Mouse (Mus musculus) bone marrow, adult 2 months (tissue): ENCODE measurements around the gene Dvl2. TPM values are rescaled to one million over a fixed set of nuclear protein-coding genes. Genes with fewer than 3 reads are reported as not detected.
"Not testable (repeated sequence)": the region's sequence is repeated elsewhere in the genome, so short reads cannot be mapped to it uniquely, and the experiment has no call there.

Experiments used
- H3K27ac ChIP-seq: fragments of 200-500 bp; 2 replicates; pipeline ENCODE4 v1.5.1; 2012; ENCODE audit warnings: low read depth, mild to moderate bottlenecking, control low read depth, inconsistent platforms, low read length; ENCODE audit not compliant: control insufficient read depth, poor library complexity, insufficient read depth
- H3K4me1 ChIP-seq: fragments of 200-500 bp; 2 replicates; pipeline ENCODE4 v1.6.1; 2011; ENCODE audit warnings: low read length; ENCODE audit not compliant: control insufficient read depth, insufficient read depth
- H3K4me3 ChIP-seq: fragments of 200-500 bp; replicated peaks from 2 replicates; pipeline ENCODE3; 2011; ENCODE audit warnings: mild to moderate bottlenecking, low read depth, low read length, control low read depth; ENCODE audit not compliant: control insufficient read depth
- CTCF ChIP-seq: fragments of 200-500 bp; IDR thresholded peaks from 2 replicates; pipeline ENCODE4 v1.5.1; 2011; ENCODE audit warnings: low read length, control low read depth; ENCODE audit not compliant: control insufficient read depth, insufficient read depth
- POLR2A ChIP-seq: fragments of 200-500 bp; IDR thresholded peaks from 2 replicates; pipeline ENCODE4 v1.6.1; 2011; ENCODE audit warnings: low read depth, mild to moderate bottlenecking, control low read depth, low read length, borderline replicate concordance; ENCODE audit not compliant: control insufficient read depth
- whole genome bisulfite sequencing: fragments of 180-500 bp; shearing (Covaris S2); methylation state at CpG from one replicate; pipeline ENCODE4 v1.1.7; 2018; 5-methylcytosine and 5-hydroxymethylcytosine counted together
- polyA plus RNA-seq: library from polyadenylated mRNA; stranded (reverse); fragments of >200 nt; gene quantifications from 2 replicates; pipeline ENCODE4 v1.2.4, GENCODE M21; 2011; ENCODE audit warnings: low replicate concordance; ENCODE audit not compliant: missing spikeins, insufficient read depth, insufficient read length

Dvl2 gene
- polyA plus RNA-seq, 1 experiment: 12.8 TPM

- Histone ChIP-seq H3K4me1 (0 out of 2 replicates have a peak, but pooled peaks cover 1% of the 10 kb centered on the region), H3K4me3 (no peak overlapping the region), H3K27ac (no peak overlapping the region)
- TF ChIP-seq POLR2A (no peak), CTCF (no peak)
- 88% methylated on average over 6 of the region's 6 CpGs for WGBS
Measured at GRCm38 (mm10) chr11:70010033-70010432, 9.6 kb downstream of the Dvl2 start.

- 0 out of 2 replicates have a peak, but pooled peaks cover 1% of the 10 kb centered on the region for H3K4me1 ChIP-seq
Measured at GRCm38 (mm10) chr11:70010548-70010947, 10.2 kb downstream of the Dvl2 start.

GRCm38 (mm10) chr11:70010961-70011360, 10.6 kb downstream of the Dvl2 start:
- no peak overlapping the region for H3K27ac ChIP-seq
- 0 out of 2 replicates have a peak, but pooled peaks cover 1% of the 10 kb centered on the region for H3K4me1 ChIP-seq
- TF ChIP-seq POLR2A: no peak
- H3K4me3 ChIP-seq: no peak overlapping the region
- WGBS: 92% methylated on average over 10 of the region's 10 CpGs

More at GRCm38 (mm10) chr11:70010548-70010947, 10.2 kb downstream of the Dvl2 start:
- WGBS: 85% methylated on average over 12 of the region's 12 CpGs
- Histone ChIP-seq H3K27ac (no peak overlapping the region), H3K4me3 (no peak overlapping the region)
- TF ChIP-seq CTCF (no peak), POLR2A (no peak)

GRCm38 (mm10) chr11:70012931-70013330, 12.5 kb downstream of the Dvl2 start:
- TF ChIP-seq POLR2A (no peak), CTCF (no peak)
- WGBS: 87% methylated on average over 9 of the region's 9 CpGs
- no peak overlapping the region for H3K27ac ChIP-seq
- H3K4me3 ChIP-seq: no peak overlapping the region
- H3K4me1 ChIP-seq: peaks cover 1% of the 10 kb centered on the region; the same call in 1 of the 2 replicates

- Histone ChIP-seq H3K4me1 (peaks cover 1% of the 10 kb centered on the region; the same call in 1 of the 2 replicates), H3K27ac (no peak overlapping the region), H3K4me3 (no peak overlapping the region)
- WGBS: 90% methylated on average over 3 of the region's 3 CpGs
- TF ChIP-seq CTCF: no peak
- no peak for TF ChIP-seq POLR2A
Measured at GRCm38 (mm10) chr11:70013408-70013807, 13.0 kb downstream of the Dvl2 start.

GRCm38 (mm10) chr11:70014051-70014450, 13.7 kb downstream of the Dvl2 start:
- Histone ChIP-seq H3K4me1 (peaks cover 1% of the 10 kb centered on the region; the same call in 1 of the 2 replicates), H3K4me3 (no peak overlapping the region), H3K27ac (no peak overlapping the region)
- WGBS: 76% methylated on average over 5 of the region's 5 CpGs
- TF ChIP-seq POLR2A: no peak

- H3K4me1 ChIP-seq: peaks cover 1% of the 10 kb centered on the region; the same call in 1 of the 2 replicates
- under 1% methylated on average over 35 of the region's 35 CpGs for WGBS
- peak; percentile 38; the same call in 1 of the 2 replicates for TF ChIP-seq CTCF
- peak; percentile 75; the same call in 1 of the 2 replicates for TF ChIP-seq POLR2A
- peak within 1 kb of the TSS; percentile 26 for H3K27ac ChIP-seq
- peak within 1 kb of the TSS; percentile 74 for H3K4me3 ChIP-seq
Measured at GRCm38 (mm10) chr11:70014880-70015558, 14.6 kb downstream of the Dvl2 start, which contains the start of gene Acadvl. Acadvl (minus strand) TSS chr11:70015411.

GRCm38 (mm10) chr11:70015677-70016076, 15.3 kb downstream of the Dvl2 start:
- WGBS: 67% methylated on average over 6 of the region's 6 CpGs
- H3K27ac ChIP-seq: no peak overlapping the region
- no peak for TF ChIP-seq CTCF
- TF ChIP-seq POLR2A: no peak
- peaks cover 1% of the 10 kb centered on the region; the same call in 1 of the 2 replicates for H3K4me1 ChIP-seq
- H3K4me3 ChIP-seq: no peak overlapping the region

GRCm38 (mm10) chr11:70016177-70016576, 15.8 kb downstream of the Dvl2 start:
- not testable (repeated sequence) for H3K4me3 ChIP-seq, H3K4me1 ChIP-seq, H3K27ac ChIP-seq
- 82% methylated on average over 2 of the region's 2 CpGs for WGBS
